Mouse (Mus musculus): Measurements from ENCODE around the gene Spats2. TPM values are rescaled to one million over a fixed set of nuclear protein-coding genes. Genes with fewer than 3 reads are reported as not detected.

Spats2 gene
- 0.14 TPM for polyA plus RNA-seq (2017; shearing (Covaris generic))

GRCm38 (mm10) chr15:99125711-99126080, at the start of gene Spats2:
TSS of gene Spats2 (plus strand) at chr15:99125916.

GRCm38 (mm10) chr15:99087253-99088075, 38.3 kb upstream of the Spats2 start, which contains the start of gene C1ql4:
TSS of gene C1ql4 (minus strand) at chr15:99087817.

GRCm38 (mm10) chr15:99092870-99093269, 32.8 kb upstream of the Spats2 start, which contains the start of gene Dnajc22:
TSS of gene Dnajc22 (plus strand) at chr15:99093170.

GRCm38 (mm10) chr15:99224208-99224911, 98.6 kb downstream of the Spats2 start, which contains the start of gene Kcnh3:
TSS of gene Kcnh3 (plus strand) at chr15:99224861.

GRCm38 (mm10) chr15:99251626-99252380, 126.1 kb downstream of the Spats2 start, which contains the start of gene Mcrs1:
TSS of gene Mcrs1 (minus strand) at chr15:99251961.

Other genes with a start within 250 kb of the Spats2 start
- 23.2 TPM for gene Rhebl1, start 231.4 kb upstream of the Spats2 start, polyA plus RNA-seq (2017; shearing (Covaris generic))
- 0.09 TPM for gene Dhh, start 227.4 kb upstream of the Spats2 start, polyA plus RNA-seq (2017; shearing (Covaris generic))
- gene Lmbr1l, start 207.7 kb upstream of the Spats2 start, polyA plus RNA-seq (2017; shearing (Covaris generic)) = 82.5 TPM
- gene Tuba1b, start 191.4 kb upstream of the Spats2 start, polyA plus RNA-seq (2017; shearing (Covaris generic)) = 486 TPM
- gene Gm49450, start 172.4 kb upstream of the Spats2 start, polyA plus RNA-seq (2017; shearing (Covaris generic)) = not detected
- 212 TPM for gene Tuba1a, start 172.2 kb upstream of the Spats2 start, polyA plus RNA-seq (2017; shearing (Covaris generic))
- gene Tuba1c, start 96.0 kb upstream of the Spats2 start, polyA plus RNA-seq (2017; shearing (Covaris generic)) = 75.2 TPM
- not detected for gene Prph, start 70.7 kb upstream of the Spats2 start, polyA plus RNA-seq (2017; shearing (Covaris generic))
- gene Troap, start 51.3 kb upstream of the Spats2 start, polyA plus RNA-seq (2017; shearing (Covaris generic)) = 0.81 TPM
- not detected for gene C1ql4, start 38.1 kb upstream of the Spats2 start, polyA plus RNA-seq (2017; shearing (Covaris generic))
- not detected for gene Dnajc22, start 32.7 kb upstream of the Spats2 start, polyA plus RNA-seq (2017; shearing (Covaris generic))
- 3.9 TPM for gene Kcnh3, start 98.9 kb downstream of the Spats2 start, polyA plus RNA-seq (2017; shearing (Covaris generic))
- 134 TPM for gene Mcrs1, start 126.0 kb downstream of the Spats2 start, polyA plus RNA-seq (2017; shearing (Covaris generic))
- gene Prpf40b, start 169.2 kb downstream of the Spats2 start, polyA plus RNA-seq (2017; shearing (Covaris generic)) = 15.9 TPM
- 0.65 TPM for gene Fam186b, start 170.0 kb downstream of the Spats2 start, polyA plus RNA-seq (2017; shearing (Covaris generic))
- gene Fmnl3, start 244.6 kb downstream of the Spats2 start, polyA plus RNA-seq (2017; shearing (Covaris generic)) = 22.3 TPM

All from CD4-positive, CD25-positive, alpha-beta regulatory T cell, adult 9 weeks (primary cell).